Mouse (Mus musculus): Measurements from ENCODE around the gene Rhof.
"Not testable (repeated sequence)": the region's sequence is repeated elsewhere in the genome, so short reads cannot be mapped to it uniquely, and the experiment has no call there.

Rhof gene

GRCm38 (mm10) chr5:123068115-123068514, 64.4 kb downstream of the Rhof start, which contains the start of gene Tmem120b:
TSS of gene Tmem120b (plus strand) at chr5:123068415.
- DNase-seq (ENCODE audit: low spot score) = no peak

DNA sequence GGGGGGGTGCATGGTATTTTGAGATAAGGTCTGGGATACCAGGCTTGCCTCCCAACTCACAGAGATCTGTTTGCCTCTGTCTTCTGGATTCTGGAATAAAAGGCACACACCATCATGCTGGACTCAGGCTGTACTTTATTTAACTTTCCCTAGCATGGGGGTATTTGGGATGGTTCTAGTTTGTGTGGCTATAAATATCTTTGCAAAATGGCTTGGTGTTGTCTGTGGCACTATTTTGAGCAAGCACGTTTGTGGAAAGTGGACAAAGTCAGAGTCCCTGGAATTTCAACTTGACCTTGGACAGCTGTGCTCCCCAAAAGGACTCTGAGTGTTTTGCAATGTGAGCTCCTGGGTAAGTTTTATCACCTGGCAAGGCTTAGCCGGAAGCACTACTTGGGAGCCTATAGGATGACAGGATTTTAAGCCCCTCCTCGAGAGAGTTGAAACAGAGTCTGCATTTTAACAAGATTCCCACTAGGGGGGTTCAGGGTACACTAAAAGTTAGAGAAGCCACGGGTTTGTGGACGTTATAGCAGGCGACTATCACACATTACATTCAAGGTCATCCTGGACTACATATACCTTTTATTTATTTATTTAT, 65.0 kb downstream of the Rhof start:
- DNase-seq (ENCODE audit: low spot score) = no peak

DNA sequence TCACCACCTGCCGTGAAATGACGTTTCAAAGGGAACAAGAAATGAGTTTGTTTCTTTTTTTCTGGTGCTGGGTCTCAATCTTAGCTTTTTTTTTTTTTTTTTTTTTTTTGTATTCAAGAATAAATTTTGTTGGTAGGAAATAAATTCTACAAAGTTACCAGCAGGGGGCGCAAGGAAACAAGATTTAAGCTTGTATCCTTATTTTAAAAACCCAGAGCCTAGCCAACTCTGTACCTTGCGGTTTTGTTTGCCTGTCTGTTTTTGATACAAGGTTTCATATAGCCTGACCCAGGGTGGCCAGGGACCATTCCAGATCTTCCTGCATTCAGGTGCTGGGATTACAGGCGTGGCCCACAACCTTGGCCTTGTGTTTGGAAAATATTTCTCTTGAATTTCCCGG, 68.3 kb downstream of the Rhof start:
- DNase-seq (ENCODE audit: low spot score) = peak; percentile 78

DNA sequence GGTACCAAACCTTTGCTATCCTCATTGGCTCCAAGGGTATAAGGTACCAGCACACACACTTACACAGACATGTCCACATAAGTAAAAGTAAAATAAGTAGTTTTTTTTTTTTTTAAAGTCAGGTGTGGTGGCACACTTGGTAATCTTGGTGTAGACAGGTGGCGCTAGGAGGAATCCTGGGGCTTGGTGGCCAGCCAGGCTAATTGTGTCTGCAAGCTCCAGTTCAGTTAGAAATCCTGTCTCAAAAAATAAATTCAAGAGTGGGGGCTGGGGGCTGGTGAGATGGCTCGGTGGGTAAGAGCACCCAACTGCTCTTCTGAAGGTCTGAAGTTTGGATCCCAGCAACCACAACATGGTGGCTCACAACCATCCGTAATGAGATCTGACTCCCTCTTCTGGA, 69.4 kb downstream of the Rhof start:
- DNase-seq (ENCODE audit: low spot score) = no peak

DNA sequence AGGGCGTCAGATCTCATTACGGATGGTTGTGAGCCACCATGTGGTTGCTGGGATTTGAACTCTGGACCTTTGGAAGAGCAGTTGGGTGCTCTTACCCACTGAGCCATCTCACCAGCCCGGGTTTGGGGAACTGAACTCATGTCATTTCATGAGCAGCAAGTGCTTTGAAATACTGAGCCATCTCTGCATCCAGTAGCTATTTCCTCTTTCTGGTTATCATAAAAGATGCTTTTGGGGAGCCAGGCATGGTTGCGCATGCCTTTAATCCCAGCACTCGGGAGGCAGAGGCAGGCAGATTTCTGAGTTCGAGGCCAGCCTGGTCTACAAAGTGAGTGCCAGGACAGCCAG, 71.1 kb downstream of the Rhof start:
- DNase-seq (ENCODE audit: low spot score) = not testable (repeated sequence)

GRCm38 (mm10) chr5:123060706-123061401, 71.6 kb downstream of the Rhof start:
- no peak for DNase-seq (ENCODE audit: low spot score)

- DNase-seq (ENCODE audit: low spot score) = no peak
Observed at GRCm38 (mm10) chr5:123059757-123060520, 72.6 kb downstream of the Rhof start.

GRCm38 (mm10) chr5:123058251-123059102, 74.0 kb downstream of the Rhof start:
- DNase-seq (ENCODE audit: low spot score) = no peak

GRCm38 (mm10) chr5:123057366-123058250, 74.9 kb downstream of the Rhof start:
- peak; percentile 100 for DNase-seq (ENCODE audit: low spot score)
